9 mouse cellular contexts compared by ENCODE assay signal in genomic region chr8:86873151-86873550, GRCm38 (mm10). TPM values are rescaled to one million over a fixed set of nuclear protein-coding genes. Genes with fewer than 3 reads are reported as not detected.
DNase-seq lines count a peak whose midpoint lies in the region; ATAC-seq and TF ChIP-seq lines count a peak whose summit lies in the region.
"Had no signal": no experiment of that assay in that cellular context is flagged by ENCODE, and none has a peak within 500 bp of the region (broad histone marks: within the 10 kb centered on the region; RNA-seq: fewer than 3 reads in every experiment).

No protein-coding gene starts in this region.

- peak; percentile 65 for DNase-seq in layer of hippocampus, adult 9-11 months
- no peak for DNase-seq in layer of hippocampus, adult 18-20 months (ENCODE audit: low spot score in 2 of 2)
- no peak for DNase-seq in Patski (ENCODE audit: low read depth, low spot score)
- peak; percentile 76 for DNase-seq in embryonic facial prominence, embryonic 14.5 days (ENCODE audit: low spot score)
- no peak for DNase-seq in thymus, postnatal 25 days
- no peak for DNase-seq in testis, postnatal 10 days (ENCODE audit: low spot score)

- H3K4me1 ChIP-seq in embryonic facial prominence, embryonic 14.5 days (ENCODE audit: control insufficient read depth, insufficient read depth, low read length), result peaks cover 23% of the 10 kb centered on the region
- H3K4me1 ChIP-seq in kidney, embryonic 15.5 days, result peaks cover 25% of the 10 kb centered on the region
- H3K4me1 ChIP-seq in neural tube, embryonic 15.5 days, result peaks cover 39% of the 10 kb centered on the region

- no peaks in the 10 kb centered on the region for H3K36me3 ChIP-seq in embryonic facial prominence, embryonic 14.5 days (ENCODE audit: control insufficient read depth, insufficient read depth, low read length)
- H3K36me3 ChIP-seq in kidney, embryonic 15.5 days, result 0 out of 2 replicates have a peak, but pooled peaks cover 3% of the 10 kb centered on the region
- no peaks in the 10 kb centered on the region for H3K36me3 ChIP-seq in neural tube, embryonic 15.5 days

- 42% methylated on average over 2 of the region's 2 CpGs for WGBS in embryonic facial prominence, embryonic 14.5 days
- WGBS in kidney, embryonic 15.5 days, result 60% methylated on average over 2 of the region's 2 CpGs
- 71% methylated on average over 2 of the region's 2 CpGs for WGBS in neural tube, embryonic 15.5 days

- no peaks in the 10 kb centered on the region for H3K27me3 ChIP-seq in Patski
- no peaks in the 10 kb centered on the region for H3K27me3 ChIP-seq in embryonic facial prominence, embryonic 14.5 days (replicated peaks; ENCODE audit: control insufficient read depth, insufficient read depth, low read length)
- H3K27me3 ChIP-seq in kidney, embryonic 15.5 days, result no peaks in the 10 kb centered on the region
- no peaks in the 10 kb centered on the region for H3K27me3 ChIP-seq in neural tube, embryonic 15.5 days (replicated peaks)

- H3K9me3 ChIP-seq in embryonic facial prominence, embryonic 14.5 days (ENCODE audit: control insufficient read depth, low read length), result no peaks in the 10 kb centered on the region
- H3K9me3 ChIP-seq in kidney, embryonic 15.5 days (replicated peaks), result no peaks in the 10 kb centered on the region
- no peaks in the 10 kb centered on the region for H3K9me3 ChIP-seq in neural tube, embryonic 15.5 days (replicated peaks)

- POLR2A ChIA-PET in Patski (lab: Charles Lee), result interaction anchor here (1.0 kb wide), 1 partner anchor 10 kb away, joined by 4 read pairs; no protein-coding TSS in a partner anchor

- CTCF ChIA-PET in Patski (lab: Charles Lee), result interaction anchor here (1.2 kb wide), 1 partner anchor 53 kb away, joined by 3 read pairs; no protein-coding TSS in a partner anchor

- H3K4me3 ChIP-seq in embryonic facial prominence, embryonic 14.5 days (ENCODE audit: low read depth, low read length), result no peak overlapping the region
- no peak overlapping the region for H3K4me3 ChIP-seq in kidney, embryonic 15.5 days (replicated peaks)
- H3K4me3 ChIP-seq in neural tube, embryonic 15.5 days (replicated peaks), result no peak overlapping the region
- H3K4me3 ChIP-seq: layer of hippocampus, adult 2 months had no signal

- H3K27ac ChIP-seq in embryonic facial prominence, embryonic 14.5 days (replicated peaks; ENCODE audit: low read depth, low read length), result no peak overlapping the region
- H3K27ac ChIP-seq in kidney, embryonic 15.5 days, result peak overlapping the region; percentile 49; the same call in 1 of the 2 replicates
- peak overlapping the region; percentile 52; the same call in 1 of the 2 replicates for H3K27ac ChIP-seq in neural tube, embryonic 15.5 days (replicated peaks)

- in situ Hi-C loops in Patski (cut with MboI; ENCODE audit: low pct_unique_long_range_greater_than_20kb), result no loop called here

- ATAC-seq in Patski, result peak; percentile 56
- peak; percentile 86; the same call in 1 of the 2 replicates for ATAC-seq in embryonic facial prominence, embryonic 14.5 days (ENCODE audit: low read depth)
- ATAC-seq in kidney, embryonic 15.5 days (replicated peaks; ENCODE audit: low FRiP score), result no peak
- ATAC-seq in neural tube, embryonic 15.5 days (ENCODE audit: low FRiP score), result no peak

- H3K4me2 ChIP-seq in embryonic facial prominence, embryonic 14.5 days (ENCODE audit: low read depth, low read length), result no peak overlapping the region
- no peak overlapping the region for H3K4me2 ChIP-seq in kidney, embryonic 15.5 days
- H3K4me2 ChIP-seq in neural tube, embryonic 15.5 days, result no peak overlapping the region

- TF ChIP-seq CTCF in Patski (IDR thresholded peaks at IDR 0.05), result no peak

- no peak overlapping the region for H3K9ac ChIP-seq in embryonic facial prominence, embryonic 14.5 days (ENCODE audit: low read depth, low read length)
- no peak overlapping the region for H3K9ac ChIP-seq in kidney, embryonic 15.5 days
- no peak overlapping the region for H3K9ac ChIP-seq in neural tube, embryonic 15.5 days (replicated peaks)

RNA-seq across cellular contexts. Expression of gene N4bp1, which starts 11.9 kb away (rescaled TPM):
- total RNA-seq in layer of hippocampus, adult 18-20 months (2021), result 10 to 100 TPM; 45.4 to 45.5 TPM
- polyA plus RNA-seq in Patski (2021), result 35.2 TPM
- 10.6 and 10.7 TPM in 2 replicates for polyA plus RNA-seq in embryonic facial prominence, embryonic 14.5 days (2014; fragmentation: Nextera tagmentation; extraction: Ambion mirVana)
- 10.0 and 10.1 TPM in 2 replicates for polyA plus RNA-seq in kidney, embryonic 15.5 days (2015; fragmentation: Nextera tagmentation; extraction: Ambion mirVana)
- 8.7 and 8.9 TPM in 2 replicates for polyA plus RNA-seq in neural tube, embryonic 15.5 days (2015; fragmentation: Nextera tagmentation; extraction: Ambion mirVana)

Comparison
In these comparisons a context has a peak if more than half of its experiments do, and no peak if none do; other contexts are left out.
1. DNase-seq: peak in layer of hippocampus, adult 9-11 months (single experiment) and embryonic facial prominence, embryonic 14.5 days (single experiment); none in layer of hippocampus, adult 18-20 months (0 of 2), Patski (single experiment), thymus, postnatal 25 days (single experiment) and testis, postnatal 10 days (single experiment).
2. ATAC-seq: peak in Patski (single experiment) and embryonic facial prominence, embryonic 14.5 days (single experiment); none in kidney, embryonic 15.5 days (single experiment) and neural tube, embryonic 15.5 days (single experiment).